Mouse (Mus musculus) myocyte (in vitro differentiated cells): ENCODE results near the gene Spats1.

Experiments
- CEBPB ChIP-seq: IDR thresholded peaks from 2 replicates; pipeline ENCODE4 v1.6.1; 2011; ENCODE audit warnings: mild to moderate bottlenecking, moderate library complexity; ENCODE audit not compliant: poor library complexity, insufficient read depth, severe bottlenecking
- E2F4 ChIP-seq: IDR thresholded peaks from one replicate; pipeline ENCODE4 v1.6.1; 2011; ENCODE audit warnings: mild to moderate bottlenecking, control low read depth, moderate library complexity; ENCODE audit not compliant: insufficient read depth
- MAX ChIP-seq: IDR thresholded peaks from one replicate; pipeline ENCODE4 v1.6.1; 2011; ENCODE audit warnings: low read depth, mild to moderate bottlenecking, control low read depth
- MYOG ChIP-seq, 3 experiments: IDR thresholded peaks; one replicate each; pipeline ENCODE4 v1.6.1; 2011; ENCODE audit warnings: control low read depth in 2 of 3, low read depth in 2 of 3, mild to moderate bottlenecking in 2 of 3; ENCODE audit not compliant: insufficient read length in 2 of 3, control insufficient read depth in 1 of 3, insufficient read depth in 1 of 3
- POLR2A ChIP-seq: IDR thresholded peaks from one replicate; pipeline ENCODE4 v1.6.1; 2011; ENCODE audit warnings: low read depth, mild to moderate bottlenecking, control low read depth, moderate library complexity; ENCODE audit not compliant: insufficient read length
- POLR2AphosphoS2 ChIP-seq: IDR thresholded peaks from one replicate; pipeline ENCODE4 v1.6.1; 2011; ENCODE audit warnings: low read depth, control low read depth; ENCODE audit not compliant: insufficient read length
- TCF12 ChIP-seq: IDR thresholded peaks from one replicate; pipeline ENCODE4 v1.6.1; 2011; ENCODE audit warnings: mild to moderate bottlenecking, control low read depth; ENCODE audit not compliant: poor library complexity, insufficient read depth, severe bottlenecking
- USF1 ChIP-seq: IDR thresholded peaks from one replicate; pipeline ENCODE4 v1.6.1; 2011; ENCODE audit warnings: low read depth, mild to moderate bottlenecking, control low read depth, moderate library complexity

- TF ChIP-seq POLR2A (no peak), E2F4 (no peak), CEBPB (no peak), POLR2AphosphoS2 (no peak), MAX (no peak), MYOG (IDR thresholded peaks at IDR 0.05; ENCODE audit: control insufficient read depth in 1 of 3, insufficient read depth in 1 of 3, insufficient read length in 2 of 3, low read depth in 2 of 3) (no peak), TCF12 (no peak), USF1 (no peak)
Measured at GRCm38 (mm10) chr17:45464255-45464654, 11.0 kb downstream of the Spats1 start.
